Mouse (Mus musculus): ENCODE results near the gene Rhbdf2.
"Not testable (repeated sequence)": the region's sequence is repeated elsewhere in the genome, so short reads cannot be mapped to it uniquely, and the experiment has no call there.

Rhbdf2 gene

DNA sequence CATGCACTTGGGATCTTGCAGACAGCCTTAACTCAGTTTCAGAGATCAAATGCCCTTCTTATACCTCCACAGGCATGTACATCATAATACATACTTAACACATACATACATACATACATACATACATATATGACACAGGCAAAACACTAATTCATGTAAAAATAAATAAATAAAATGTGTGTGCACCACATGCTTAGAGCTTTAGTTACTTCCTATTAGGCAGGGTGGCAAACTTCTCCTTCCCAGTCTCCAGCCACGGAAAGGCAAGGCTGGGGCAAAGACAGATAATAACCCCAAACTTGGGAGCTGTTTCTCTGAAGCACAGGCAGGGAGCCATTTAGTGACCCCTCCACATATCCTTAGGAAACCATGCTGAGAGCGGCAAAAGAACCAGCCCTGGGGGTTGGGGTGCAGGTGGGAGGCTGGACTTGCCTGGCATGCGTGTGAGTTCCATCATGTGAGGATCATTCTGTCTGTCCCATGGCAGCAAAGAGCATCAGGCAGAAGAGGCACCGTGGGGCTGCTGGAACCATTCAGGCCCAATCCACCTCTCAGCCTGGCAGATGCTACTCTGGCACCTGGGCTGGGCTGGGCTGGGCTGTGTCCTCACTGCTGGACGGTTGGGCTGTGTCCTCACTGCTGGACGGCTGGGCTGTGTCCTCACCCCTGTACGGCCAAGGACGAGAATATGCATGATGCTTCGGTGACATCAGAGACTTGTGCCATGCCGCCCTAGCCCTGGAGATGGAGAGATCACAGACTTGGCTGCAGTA is at the start of gene Rhbdf2:
Gene Rhbdf2 (minus strand): TSS at position 721 of the 773 bp plus-strand sequence.
- DNase-seq (ENCODE audit: low read depth in 2 of 2, low spot score in 2 of 2) = no peak

DNA sequence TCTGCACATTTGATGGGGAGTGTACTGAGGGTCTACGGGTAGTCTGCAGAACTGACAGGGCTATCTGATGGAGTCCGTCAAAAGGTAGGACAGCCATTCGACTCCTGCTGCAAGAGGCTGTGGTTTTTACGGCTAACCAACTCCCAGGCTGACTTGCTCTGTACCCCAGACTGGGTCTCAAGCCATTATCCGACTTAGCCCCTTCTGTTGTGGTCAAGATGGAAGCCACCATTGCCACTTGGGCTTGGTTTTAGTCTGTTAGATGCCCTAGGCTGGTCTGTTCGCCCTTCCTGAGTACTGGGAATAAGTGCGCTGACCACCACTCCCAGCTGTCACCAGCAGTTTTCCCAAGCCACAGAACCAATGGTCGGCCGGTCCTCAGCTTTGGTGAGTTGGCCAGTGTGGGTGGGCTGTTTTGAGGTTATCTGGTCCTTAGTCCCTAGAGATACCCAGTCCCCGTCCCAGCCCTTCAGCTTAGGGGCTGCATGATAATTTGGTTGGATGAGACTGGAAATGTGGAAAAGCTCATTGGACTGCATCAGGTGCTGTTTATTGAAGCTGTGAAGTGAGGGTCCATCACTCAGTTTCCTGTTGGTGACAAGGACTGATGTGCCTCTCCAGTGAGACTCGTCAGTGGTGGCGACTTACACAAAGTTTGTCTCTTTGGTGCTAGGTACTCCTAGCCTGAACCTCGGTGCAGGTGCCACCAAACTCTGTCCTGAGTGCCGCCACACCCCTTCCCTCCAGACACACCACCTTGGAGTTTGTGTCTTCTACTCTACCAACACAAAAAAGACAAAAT is 49.6 kb upstream of the Rhbdf2 start:
- no peak for DNase-seq (ENCODE audit: low read depth in 2 of 2, low spot score in 2 of 2)

DNA sequence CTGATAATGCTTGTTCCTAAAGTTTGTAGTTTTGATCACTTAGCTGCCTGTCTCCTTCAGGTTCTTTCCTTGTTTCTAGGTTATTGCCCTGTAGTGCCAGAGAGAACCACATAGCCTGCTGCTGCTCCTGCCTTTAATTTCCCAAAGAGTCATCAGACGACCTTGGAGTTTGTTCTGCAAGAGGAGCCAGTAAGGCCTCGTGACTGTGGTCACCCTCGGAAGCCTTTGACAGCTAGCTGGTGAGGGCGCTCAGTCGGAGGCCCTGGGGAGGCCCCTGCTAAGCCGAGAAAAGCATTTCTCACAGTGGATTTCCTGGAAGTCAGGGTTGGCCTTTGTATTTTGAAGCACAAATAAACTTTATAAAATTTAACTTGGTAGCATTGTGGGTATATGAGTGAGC is 48.6 kb upstream of the Rhbdf2 start:
- DNase-seq (ENCODE audit: low read depth in 2 of 2, low spot score in 2 of 2) = not testable (repeated sequence)

DNA sequence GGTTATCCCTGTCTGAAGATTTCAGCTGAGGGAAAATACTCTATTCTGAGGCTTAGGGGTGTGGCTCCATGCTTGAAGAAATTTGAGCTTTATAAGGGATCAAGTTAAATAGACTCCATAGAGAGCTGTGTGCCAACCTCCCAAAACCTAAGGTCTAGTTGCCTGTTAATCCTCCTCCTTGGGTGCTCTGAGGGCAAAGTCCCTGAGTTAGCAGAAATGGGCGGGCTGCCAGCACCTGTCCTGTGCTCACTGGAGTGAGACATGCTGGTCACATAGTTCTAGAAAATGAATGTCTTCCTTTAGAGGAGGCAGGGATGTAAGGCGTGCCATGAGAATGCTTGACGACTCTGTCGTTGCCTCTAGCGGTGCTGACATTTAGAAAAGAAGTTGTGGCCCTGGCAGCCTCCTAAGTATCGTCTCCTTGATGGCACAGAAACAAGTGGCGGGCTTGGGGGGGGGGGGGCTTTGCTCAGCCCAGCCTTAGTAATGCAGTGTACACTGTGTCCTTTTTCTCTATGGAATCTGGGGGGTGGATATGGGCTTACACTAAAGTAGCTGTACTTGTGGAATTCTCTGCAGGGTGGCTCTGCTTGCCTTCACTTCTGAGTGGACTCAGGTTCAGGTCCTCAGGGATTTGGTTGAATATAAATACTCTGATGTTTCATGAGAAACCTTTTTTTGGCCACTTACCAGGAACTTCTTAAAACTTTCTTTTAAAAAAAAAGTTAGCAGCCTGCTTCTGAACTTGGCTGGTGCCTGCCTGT is 48.0 kb upstream of the Rhbdf2 start:
- DNase-seq (ENCODE audit: low read depth in 2 of 2, low spot score in 2 of 2) = no peak

DNA sequence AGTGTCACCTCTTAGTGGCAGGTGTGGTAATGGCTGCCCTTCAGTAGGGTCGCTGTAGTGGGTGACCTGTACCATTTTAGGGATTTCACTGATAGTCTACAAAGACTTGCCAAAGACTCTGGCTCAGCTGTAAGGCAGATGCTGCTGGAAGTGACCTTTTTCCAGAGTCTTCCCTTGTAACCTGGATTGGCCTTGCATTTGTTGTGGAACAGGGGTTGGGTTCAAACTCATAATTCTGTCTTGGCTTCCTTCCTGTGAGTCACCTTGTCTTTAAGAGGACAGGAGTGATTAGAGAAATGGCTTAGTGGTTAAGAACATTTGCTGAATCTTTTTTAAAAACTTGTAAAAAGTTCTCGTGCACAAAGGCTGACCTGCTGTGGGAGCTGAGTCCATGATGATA is 46.6 kb upstream of the Rhbdf2 start:
- no peak for DNase-seq (ENCODE audit: low read depth in 2 of 2, low spot score in 2 of 2)

DNA sequence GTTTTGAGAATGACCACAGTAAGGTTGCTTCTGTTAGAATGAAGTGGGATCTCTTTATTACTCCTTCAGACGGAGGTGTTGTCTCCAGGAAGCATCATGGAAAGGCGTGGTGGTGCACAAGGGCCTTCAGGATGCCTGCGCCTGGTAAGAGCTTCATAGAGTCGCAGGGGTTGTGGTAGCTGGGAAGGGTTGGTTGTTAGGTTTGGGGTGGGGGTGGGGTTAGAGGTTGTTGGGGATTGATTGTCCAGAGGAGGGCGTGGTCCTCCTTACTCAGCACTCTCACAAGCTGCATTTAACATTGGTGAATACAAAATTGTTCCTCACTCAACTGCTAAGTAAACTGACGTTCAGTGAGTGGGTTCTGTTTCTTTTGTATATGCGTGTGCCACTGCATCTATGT is 45.8 kb upstream of the Rhbdf2 start:
- DNase-seq (ENCODE audit: low read depth in 2 of 2, low spot score in 2 of 2) = no peak

DNA sequence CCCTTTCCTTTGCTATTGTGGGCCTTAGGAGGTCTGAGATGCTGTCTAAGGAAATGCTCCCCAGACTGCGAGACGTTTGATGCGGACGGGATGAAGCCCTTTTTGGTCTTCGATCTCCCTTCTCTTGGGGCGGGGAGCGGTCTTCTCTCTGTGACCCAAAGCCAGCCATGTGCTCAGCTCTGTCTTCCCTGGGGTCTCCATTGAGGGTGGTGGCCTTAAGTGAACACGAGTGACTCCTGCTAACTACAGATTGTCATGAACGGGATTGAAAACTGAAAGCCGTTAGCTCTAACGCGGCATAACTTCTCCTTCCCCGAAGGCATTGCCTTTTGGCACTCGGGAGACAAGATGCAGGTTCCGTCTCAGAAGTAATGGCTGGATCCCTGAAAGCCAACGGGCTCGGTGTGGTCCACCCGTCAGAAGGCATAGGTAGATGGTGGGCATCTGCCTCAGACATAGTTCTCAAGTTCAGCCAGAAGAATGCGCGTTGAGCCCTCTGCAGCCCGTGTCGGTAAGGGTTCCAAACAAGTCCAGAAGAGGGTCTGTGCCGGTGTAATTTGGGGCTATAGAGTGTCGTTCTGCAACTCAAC is 45.1 kb upstream of the Rhbdf2 start:
- DNase-seq (ENCODE audit: low read depth in 2 of 2, low spot score in 2 of 2) = no peak

DNA sequence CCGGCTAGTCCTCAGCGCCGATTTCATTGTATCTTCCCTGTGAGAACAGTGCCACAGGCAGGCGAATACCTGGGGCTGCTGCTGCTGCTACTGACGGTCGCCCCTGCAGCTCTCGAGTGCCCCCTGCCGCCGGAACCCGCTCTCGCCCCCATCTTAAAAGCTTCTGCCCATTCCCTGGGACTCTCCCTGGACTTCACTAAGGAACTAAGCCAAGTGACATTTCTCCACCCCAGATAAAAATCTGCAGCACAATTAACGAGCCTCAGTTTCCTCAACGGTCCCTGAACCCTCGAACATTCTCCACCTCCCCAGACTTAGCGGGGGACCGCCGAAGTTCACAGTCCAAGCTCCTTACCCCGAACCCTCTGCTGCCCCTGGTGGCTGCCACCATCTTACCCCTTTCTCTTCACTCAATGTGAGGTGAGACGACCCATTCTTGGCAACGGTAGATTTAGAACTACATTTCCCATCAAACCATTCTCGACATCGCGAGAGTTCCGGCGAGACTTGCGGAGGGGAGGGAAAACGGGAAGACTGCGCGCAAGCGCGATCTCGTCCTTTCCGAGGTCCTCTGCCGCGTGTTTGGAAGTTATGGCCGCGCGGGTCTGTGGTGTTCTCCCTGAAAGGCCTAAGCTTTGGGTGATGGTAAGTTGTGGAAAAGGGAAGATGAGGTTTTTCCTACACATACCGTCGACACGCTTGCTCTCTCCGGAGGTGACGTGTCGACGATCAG is 44.5 kb upstream of the Rhbdf2 start:
- DNase-seq (ENCODE audit: low read depth in 2 of 2, low spot score in 2 of 2) = peak; percentile 97 to 99

DNA sequence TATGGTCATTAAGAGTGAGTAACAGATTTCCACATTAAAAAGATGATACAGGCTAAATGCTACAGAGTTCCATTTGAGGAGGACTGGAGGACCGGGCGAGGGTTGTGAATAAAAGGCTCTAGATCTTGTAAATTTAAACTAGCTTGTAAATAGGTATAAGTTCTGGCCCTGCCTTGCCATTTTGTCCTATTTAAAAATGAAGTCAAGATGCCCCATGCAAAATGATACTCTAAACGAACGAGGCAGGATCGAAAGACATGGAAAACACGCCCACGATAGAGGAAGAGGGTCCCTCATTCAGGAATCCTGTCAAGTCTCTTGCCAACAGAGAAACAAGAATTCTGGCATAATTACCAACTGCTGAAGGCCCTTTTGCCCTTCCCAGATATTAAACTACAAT is 43.6 kb upstream of the Rhbdf2 start:
- no peak for DNase-seq (ENCODE audit: low read depth in 2 of 2, low spot score in 2 of 2)

DNA sequence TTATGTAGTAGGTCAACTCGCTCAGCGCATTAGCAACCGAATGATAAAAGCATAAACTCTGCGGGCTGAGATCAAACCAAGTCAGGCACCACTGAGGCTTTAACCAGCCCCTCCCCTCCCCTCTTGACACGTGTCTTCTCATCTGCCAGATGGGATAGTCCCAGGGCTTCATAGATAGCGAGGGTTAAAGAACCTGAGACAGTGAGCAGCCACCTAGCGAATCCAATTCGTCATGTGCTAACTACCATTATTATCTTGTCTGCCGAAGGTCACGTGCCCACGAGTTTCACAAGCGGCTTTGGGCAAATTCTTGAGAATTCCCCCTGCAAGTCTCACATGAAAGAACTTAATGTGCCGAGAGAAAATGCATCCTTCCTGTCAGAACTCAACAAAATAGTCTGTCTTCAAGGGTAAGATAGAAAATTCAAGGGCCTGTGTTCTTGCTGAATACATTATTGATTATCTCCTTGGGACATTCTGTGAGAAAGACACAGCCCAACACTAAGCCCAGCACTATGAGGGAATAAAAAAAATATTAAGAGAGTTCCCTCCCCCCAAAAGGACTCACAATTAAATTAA is 43.1 kb upstream of the Rhbdf2 start:
- DNase-seq (ENCODE audit: low read depth in 2 of 2, low spot score in 2 of 2) = no peak

DNA sequence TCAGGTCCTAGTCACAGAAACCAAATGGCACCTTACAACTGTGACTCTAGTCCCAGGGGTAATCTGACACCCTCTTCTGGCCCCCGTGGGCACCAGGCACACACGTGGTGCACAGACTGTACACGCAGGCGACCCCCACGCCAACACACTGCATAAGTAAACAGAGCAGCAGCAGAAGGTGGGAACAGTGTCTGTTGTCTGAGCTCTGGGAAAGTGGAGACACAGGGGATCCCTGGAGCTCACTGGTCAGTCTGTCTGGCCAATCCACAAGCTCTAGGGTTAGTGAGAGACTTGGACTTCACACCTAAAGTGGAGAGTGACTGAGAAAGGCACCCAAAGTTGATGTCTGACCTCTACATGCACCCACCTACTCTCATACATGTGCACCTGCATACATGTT is 42.5 kb upstream of the Rhbdf2 start:
- DNase-seq (ENCODE audit: low read depth in 2 of 2, low spot score in 2 of 2) = no peak

DNA sequence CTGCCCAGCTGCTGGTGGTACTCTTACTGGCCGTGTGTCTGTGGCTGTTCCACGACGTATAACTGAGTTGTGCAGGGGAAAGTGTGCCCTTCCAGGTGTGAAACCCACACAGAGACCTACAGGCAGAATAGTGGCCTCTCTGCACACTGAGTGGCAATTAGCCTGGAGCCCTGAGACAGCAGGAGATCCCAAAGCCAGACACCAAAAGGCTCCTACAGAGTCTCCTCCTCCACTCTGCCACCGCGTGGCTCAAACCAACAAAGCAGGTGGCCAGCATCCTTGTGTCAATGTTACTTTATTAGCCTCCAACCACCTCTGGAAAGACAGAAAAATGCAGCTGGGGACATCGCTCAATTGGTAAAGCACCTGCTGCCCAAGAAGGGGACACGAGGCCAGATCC is 42.0 kb upstream of the Rhbdf2 start:
- no peak for DNase-seq (ENCODE audit: low read depth in 2 of 2, low spot score in 2 of 2)

DNA sequence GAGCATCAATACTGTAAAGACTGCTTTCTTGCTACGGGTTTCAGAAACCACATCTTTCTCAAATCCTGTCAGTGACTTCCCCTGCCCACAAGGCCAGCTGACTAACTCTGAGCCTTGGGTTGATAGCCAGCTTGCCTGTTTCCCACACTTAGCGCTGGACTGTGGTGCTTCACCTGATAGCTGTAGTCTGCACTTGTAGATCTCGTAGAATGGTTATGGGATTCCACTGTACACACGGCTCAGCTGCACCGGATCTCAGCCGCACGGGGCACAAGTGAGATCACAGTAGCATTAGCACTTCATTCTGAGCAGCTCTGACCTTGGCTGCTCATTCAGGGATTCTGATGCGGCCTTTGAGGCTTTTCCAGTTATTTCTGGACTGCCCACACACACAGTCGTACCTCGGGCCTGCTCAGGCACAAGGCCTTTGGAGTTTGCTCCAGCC is 41.6 kb upstream of the Rhbdf2 start:
- no peak for DNase-seq (ENCODE audit: low read depth in 2 of 2, low spot score in 2 of 2)

DNA sequence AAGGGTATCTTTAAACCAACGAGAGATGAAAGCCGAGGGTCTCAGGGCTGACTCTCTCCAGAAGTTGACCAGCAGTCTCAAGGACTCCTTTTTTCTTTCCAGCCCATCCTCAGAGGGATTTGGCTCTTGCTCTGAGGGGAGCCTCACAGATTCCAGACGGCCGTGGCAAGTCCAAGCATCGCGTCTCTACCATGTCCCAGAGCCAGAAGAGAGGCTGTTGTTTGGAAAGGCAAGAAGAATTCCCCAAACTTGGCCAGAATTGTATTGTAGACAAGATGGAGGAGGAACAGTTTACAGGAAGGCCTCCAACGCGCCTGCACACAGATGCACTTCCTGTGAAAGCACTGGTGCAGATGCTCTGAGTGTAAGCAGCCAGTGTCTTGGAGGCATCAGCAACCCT is 41.1 kb upstream of the Rhbdf2 start:
- DNase-seq (ENCODE audit: low read depth in 2 of 2, low spot score in 2 of 2) = no peak

DNA sequence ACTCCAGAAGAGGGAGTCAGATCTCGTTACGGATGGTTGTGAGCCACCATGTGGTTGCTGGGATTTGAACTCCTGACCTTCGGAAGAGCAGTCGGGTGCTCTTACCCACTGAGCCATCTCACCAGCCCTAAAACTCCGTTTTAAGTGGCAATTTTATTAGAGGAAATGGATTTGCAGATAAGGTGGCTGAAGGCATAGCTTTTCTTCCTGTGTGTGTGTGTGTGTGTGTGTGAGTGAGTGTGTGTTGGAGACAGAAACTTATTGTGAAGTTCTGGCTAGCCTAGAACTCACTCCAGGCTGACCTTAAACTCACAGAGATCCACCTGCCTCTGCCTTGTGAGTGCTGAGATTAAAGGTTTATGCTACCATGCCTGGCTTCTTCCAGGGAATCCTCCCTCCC is 40.2 kb upstream of the Rhbdf2 start:
- DNase-seq (ENCODE audit: low read depth in 2 of 2, low spot score in 2 of 2) = not testable (repeated sequence)

DNA sequence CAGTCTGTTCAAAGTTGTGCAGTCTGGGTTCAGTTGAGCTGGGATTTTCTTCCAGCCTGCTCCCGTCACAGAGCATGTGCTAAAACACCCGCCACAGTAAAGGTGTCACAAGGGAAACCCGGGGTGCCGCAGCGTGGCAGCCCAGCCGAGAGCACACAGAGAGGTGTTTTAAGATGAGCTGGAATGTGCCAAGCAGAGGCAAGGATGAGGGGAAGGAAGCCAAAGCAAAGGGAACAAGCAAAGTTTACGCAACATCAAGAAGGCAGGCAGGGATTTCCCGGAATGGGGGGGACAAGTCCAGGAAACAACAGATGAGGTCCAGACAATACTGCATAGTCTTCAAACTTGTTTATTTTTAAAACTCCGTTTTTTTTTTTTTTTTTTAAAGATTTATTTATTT is 39.7 kb upstream of the Rhbdf2 start:
- DNase-seq (ENCODE audit: low read depth in 2 of 2, low spot score in 2 of 2) = no peak

DNA sequence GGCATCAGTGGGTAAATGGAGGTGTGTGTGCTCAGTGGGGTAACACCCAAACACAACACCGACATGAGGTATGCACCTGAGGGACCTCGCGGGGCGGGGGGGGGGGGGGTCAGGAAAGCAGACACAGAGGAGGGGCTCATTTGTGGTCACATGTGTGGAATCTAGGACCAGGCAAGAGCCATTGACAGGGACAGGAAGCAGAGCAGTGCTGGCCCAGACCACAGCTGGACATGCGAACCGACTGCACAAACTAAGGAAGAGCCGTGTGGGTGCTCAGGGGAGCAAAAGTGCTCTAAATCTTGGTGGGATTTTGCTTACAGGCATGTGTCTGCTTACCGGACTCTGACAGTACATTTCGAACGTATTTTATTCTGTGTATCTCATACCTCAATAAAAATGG is 38.5 kb upstream of the Rhbdf2 start:
- DNase-seq (ENCODE audit: low read depth in 2 of 2, low spot score in 2 of 2) = no peak

DNA sequence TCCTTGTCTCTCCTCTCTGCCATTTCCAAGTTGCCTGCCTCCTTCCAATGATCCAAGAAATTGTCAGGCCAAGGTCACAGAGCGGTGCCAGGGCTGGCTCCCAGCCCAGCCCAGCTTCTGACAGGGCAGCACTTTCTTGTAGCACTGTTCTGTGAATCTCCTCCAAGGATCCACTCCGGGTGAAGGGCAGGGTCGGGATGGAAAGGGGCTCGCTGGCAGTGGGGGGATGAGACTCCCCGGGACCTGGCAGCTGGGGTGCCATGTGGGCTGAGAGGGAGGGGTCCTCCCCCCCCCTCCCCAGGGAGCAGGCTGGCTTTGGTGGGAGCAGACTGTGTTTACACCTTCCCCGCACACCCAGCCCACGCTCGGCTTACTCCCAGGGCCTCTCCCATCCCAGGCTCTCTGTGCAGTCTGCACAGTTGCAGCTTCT is 35.1 kb upstream of the Rhbdf2 start:
- no peak for DNase-seq (ENCODE audit: low read depth in 2 of 2, low spot score in 2 of 2)

DNA sequence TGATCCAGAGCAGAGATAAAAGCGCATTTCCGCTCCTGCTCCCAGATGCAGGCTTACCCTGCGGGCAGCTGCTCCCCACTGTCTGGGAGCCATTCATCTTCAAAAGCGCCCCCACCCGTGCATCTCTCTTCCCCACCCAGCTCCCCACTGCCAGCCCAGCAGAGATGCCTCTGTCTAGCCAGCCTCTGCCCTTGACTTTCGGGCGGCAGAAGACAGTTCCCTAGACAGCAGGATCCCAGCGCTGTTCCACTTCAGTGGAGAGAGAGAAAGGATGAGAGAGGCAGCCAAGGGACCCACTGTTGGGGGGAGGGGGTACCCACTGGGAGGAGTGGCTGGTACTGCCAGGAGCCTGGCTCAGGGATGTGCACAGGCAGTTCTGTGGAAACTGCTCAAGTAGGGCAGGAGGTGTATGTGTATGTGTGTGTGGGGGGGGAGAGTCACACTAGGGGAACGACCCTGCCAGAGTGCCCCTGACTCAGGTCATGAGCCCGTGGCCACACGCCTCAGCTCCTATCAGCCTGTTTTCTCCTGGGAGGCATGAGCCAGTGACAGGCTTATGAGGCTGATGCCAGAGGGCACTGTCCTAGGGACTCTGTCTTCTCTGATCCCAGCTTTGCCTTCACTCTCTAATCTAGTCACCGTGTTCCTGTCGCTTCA is 34.6 kb upstream of the Rhbdf2 start:
- DNase-seq (ENCODE audit: low read depth in 2 of 2, low spot score in 2 of 2) = no peak

DNA sequence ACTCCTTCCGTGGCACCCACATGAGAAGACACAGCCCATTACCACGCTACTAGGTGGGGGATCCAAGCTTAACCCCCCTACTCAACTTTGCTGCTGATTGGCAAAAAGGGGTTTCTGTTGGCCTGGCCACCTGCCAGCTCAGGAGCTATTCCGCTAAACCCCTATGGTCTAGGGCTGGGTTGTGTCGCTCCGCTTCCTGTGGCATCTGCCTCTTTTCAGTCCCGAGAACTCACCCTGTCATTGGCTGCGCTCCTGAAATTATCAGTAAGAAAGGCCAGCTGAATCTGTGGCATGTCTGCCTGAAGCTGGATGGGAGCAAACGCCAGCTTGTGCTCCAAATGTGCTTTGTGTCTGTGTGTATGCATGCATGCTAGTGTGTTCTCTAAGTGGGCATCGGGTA is 33.4 kb upstream of the Rhbdf2 start:
- DNase-seq (ENCODE audit: low read depth in 2 of 2, low spot score in 2 of 2) = no peak
